Mouse (Mus musculus) left cerebral cortex, adult 8-10 months (tissue): ENCODE data around the gene Pdk2. TPM values are rescaled to one million over a fixed set of nuclear protein-coding genes. Genes with fewer than 3 reads are reported as not detected.

Source experiments
- DNase-seq, 2 experiments: peaks; one replicate each; pipeline ENCODE4 v3.0.0; 2022; ENCODE audit warnings: low spot score in 2 of 2
- total RNA-seq, 4 experiments: library from RNA; stranded (reverse); gene quantifications; 2 replicates each; pipeline ENCODE4 v1.2.4; 2022

Gene Pdk2
- total RNA-seq: 100 to 1,000 TPM; 112 to 125 (median 120) TPM

DNA sequence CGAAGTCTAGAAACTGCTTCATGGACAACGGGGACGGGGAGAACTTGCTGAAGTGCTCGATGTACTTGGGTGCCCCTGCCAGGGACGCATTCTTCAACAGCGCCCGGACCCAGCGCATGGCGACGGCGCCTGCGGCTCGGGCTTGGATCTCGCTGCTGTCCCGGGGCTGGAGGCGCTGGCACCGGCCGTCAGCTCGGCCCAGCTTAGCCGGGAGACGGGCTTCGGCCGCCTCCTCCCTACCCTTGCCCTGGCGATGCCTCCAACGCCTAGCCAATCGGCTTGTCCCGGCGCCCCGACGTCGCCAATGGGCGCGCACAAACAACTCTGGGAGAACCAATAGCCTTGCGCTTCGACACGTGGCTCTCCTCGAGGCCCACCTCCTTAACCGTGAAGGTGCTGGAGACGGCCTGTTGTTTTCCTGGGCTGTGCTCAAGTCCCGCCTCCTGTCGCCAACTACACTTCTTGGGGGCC, at the start of gene Pdk2:
Pdk2 (minus strand) TSS at position 216 of the 471 bp plus-strand sequence.
- peak; percentile 90 to 98 for DNase-seq

DNA sequence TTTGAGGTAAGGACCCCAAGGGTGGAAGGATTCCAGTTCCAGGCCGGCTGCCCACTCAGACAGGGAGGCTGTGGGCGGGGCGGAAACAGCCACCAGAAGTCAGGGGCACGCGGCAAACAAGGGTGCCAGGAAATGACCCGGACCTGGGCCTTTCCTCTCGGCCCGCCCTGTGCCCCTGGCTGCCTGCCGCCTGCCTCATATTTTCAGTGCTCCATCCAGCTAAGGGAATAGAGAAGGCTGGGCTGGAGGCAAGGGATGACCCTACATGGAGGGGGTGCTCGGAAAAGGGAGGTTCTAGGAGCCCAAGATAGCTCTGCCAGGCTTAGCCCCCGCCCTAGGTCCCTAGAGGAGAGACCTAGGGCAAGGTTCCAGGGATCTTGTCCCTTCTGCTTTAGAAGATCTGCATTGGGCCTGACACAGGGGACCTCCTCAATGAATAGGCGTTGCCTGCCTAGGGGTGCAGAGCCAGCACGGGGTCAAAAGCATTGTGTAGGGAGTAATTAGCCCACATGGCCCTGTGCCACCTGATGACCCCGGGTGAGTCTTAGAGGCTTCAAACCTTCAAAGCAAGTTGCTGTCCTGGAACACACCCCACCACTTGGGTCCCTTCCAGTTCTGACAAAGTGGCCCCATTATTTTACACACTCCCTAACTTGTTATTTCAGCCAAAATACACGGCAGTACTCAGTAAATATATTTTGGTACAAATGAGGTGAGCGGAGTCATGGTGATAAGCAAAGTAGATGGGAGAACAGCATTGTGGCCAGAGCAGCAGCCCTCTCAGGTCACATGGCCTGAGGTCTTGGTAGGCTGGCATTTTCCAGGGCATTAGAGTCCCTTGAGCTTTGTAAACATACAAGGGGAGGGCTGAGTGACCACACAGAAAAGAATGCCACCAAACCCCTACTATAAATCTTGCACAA, 48.0 kb upstream of the Pdk2 start:
- no peak for DNase-seq

DNA sequence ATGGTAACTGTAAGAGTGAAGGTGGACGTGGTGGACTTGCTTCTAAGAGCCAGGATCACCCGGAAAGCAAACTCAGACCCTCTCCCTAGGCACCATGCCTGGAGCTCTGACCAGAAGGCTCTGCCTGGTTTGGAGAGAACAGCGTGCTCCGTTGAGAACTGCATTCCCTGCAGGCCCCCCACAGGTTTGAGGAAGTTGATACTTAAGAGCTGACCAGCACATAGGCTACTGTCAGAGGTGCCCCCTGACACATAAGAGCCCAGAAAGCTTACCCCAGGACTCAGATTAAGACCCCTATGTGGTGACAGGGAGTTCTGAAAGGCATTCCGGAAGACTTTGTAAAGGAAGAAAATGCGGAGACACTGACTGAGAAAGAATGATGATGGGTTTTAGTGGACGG, 47.1 kb upstream of the Pdk2 start:
- DNase-seq: no peak

GRCm38 (mm10) chr11:95087301-95088228, 46.4 kb upstream of the Pdk2 start:
- DNase-seq: no peak

GRCm38 (mm10) chr11:95086229-95086628, 45.1 kb upstream of the Pdk2 start:
- DNase-seq: no peak

DNA sequence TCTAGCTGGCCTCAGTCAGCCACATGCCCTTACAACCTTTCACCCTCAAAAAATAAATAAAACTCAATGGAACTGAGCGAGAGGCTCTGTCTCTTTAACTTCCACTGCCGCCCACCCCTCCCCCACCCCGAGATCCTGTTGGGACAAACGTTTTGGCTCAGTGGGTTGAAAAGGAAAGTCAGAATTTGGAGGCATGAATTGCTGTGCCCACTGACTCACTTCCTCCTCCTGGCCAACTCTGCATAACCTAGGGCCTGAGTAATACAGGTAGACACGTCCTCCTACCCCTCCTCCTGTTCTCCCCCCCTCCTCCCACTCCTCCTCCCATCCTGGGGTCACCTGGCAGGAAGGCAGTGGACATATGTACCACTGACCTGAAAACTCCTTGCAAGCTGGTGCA, 44.6 kb upstream of the Pdk2 start:
- DNase-seq: no peak

DNA sequence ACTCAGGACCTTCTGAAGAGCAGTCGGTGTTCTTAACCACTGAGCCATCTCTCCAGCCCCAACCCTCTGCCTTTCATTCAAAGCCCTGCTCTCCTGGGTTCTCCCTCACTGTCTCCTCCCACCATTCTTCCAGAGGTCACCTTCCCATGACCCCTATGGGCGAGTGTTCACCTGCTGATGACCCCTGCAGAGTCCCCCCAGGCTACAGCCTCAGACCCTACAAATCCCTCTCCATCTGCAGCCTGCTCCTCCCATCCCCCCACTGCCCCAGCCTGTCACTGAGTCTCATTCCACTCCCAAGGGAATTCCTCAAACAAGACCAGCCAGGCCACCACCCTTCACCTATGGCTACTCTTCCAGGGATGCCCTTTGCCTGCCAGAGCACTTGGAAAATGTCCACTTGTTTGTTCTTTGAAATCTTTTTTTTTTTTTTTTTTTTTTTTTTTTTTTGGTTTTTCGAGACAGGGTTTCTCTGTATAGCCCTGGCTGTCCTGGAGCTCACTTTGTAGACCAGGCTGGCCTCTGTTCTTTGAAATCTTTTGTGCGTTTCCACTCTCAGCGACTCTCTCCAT, 43.7 kb upstream of the Pdk2 start:
- no peak for DNase-seq

DNA sequence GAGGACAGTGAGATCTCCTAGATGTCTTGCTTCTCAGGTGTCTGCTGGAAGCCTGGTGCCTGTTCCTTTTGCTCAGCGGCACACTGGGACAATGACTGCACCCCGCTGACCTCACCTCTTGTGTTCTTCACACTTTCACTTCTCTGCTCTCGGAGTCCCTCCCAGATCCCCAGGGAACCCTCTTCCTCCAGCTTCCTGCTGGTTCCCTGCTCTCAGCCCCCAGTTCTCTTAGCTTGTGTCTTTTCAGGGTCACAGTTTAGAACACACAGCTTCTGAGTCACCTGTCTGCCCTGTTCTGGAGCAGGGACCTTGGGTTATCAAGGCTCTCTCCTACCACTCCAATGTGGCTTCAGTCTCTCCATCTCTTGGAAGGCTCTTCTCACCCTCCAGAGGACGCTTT, 43.0 kb upstream of the Pdk2 start:
- DNase-seq: no peak

- DNase-seq: no peak
Observed at GRCm38 (mm10) chr11:95082896-95083295, 41.7 kb upstream of the Pdk2 start.

- DNase-seq: no peak
Observed at GRCm38 (mm10) chr11:95080783-95081182, 39.6 kb upstream of the Pdk2 start.

DNA sequence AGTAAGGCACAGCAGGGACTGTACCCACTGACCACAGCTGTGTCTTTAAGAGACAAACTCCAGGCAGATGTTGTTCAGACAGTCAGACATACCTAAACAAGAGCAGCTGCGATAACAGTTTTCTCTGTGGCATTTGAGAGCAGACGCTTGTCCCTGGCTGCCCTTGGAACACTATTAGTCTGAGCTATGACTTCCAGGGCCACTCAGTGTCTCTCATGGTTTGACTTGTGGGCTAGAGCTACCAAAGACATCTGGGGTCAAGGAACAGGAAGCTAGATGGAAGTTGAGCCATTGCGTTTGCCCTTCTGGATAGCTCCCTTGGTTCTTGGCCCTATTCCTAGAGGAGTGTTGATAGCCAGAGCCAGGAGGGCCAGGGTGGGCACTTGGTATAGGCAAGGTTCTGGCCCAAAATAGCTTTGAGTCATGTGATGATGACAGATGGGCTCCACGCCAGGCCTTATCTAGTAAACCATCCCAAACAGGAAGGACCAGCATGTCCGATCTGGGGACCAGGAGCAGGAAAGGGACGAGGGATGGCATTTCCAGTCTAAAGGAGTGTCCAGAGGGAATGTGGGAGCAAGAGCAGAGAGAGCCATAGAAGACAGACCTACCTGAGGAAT, 38.2 kb upstream of the Pdk2 start:
- DNase-seq: no peak

GRCm38 (mm10) chr11:95077956-95078355, 36.8 kb upstream of the Pdk2 start:
- DNase-seq: no peak

GRCm38 (mm10) chr11:95076536-95077111, 35.5 kb upstream of the Pdk2 start, which contains the start of gene Itga3:
Itga3 (minus strand) TSS chr11:95076801.
- peak; percentile 46 to 49 for DNase-seq

GRCm38 (mm10) chr11:95076041-95076535, 34.9 kb upstream of the Pdk2 start:
- no peak for DNase-seq

DNA sequence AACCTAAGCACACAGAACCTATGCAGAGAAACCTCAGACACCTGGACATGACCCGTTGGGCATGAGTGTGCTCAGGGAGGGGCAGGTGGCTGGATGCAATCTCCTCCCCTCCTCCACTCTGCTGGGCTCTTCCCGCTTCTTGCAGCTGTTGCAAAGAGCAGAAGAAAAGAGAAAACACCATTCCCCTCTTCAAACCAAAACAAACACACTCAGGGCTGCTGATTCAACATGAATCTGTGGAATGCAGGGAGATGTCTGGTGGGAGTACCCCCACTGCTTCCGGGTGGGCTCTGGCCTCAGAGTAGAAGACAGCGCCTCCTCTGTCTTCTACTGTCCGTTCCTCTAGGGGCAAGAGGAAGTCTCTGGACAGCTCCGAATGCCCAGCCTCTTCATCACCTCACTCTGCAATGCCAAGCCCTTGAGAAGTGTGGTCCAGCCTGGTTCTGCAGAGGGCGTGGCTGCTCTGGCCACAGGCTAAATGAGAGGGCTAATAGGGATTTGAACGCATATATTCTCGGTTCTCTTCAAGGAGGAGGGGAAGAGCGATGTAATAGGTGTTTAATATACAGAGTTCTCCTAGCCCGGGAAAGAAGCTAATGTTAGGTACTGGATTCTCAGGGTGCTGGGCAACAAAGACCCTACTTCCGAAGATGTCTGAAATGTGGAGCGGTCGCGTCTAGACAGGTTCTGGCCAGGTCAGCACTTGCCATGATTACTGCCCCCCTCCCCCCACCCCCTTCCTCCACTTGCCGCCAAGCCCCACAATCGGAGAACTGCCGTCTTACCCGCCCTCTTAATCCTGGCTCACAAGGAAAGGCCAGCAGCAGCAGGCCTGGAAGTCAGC, 34.3 kb upstream of the Pdk2 start:
- no peak for DNase-seq

- no peak for DNase-seq
Observed at GRCm38 (mm10) chr11:95074694-95075093, 33.5 kb upstream of the Pdk2 start.

- DNase-seq: no peak
Observed at GRCm38 (mm10) chr11:95073835-95074234, 32.7 kb upstream of the Pdk2 start.

DNA sequence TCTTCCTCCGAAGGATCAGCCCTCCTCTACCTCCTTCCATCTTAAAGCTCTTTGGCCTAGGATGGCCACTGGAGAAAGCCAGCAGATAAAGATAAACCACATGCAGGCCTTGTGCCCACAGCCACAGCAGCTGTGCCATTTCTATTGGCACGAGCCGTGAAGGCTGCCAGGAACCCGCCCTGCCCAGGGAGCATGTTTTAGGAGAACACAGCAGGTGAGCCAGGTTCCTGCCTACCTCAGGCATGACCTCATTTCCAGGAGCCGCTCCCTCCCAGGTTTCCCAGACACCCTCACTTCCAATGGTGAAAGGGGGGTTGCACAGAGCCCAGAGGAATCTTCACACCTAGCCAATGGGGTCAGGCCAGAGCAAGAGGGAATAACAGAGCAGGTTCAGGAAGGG, 31.6 kb upstream of the Pdk2 start:
- DNase-seq: no peak

GRCm38 (mm10) chr11:95072136-95072535, 31.0 kb upstream of the Pdk2 start:
- DNase-seq: no peak

DNA sequence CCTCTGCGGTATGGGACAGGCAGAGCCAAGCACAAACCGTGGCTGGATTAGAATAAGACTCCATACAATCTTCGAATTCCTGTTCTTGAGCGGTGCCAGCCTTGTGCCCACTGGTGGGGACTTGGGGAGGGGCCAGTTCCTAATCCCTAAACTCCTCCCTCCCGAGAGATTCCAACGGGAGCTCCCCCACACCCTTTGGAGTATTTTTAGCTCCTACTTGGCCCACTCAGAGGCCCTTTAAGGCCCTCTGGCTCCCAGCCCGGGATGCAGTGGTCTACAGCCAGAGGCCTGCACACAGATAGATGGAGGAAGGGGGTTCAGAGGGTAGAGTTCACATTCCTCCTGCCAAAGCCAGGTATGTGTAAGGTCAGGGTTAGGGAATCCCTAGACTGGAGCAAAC, 30.1 kb upstream of the Pdk2 start:
- DNase-seq: no peak
